Mouse (Mus musculus): Measurements from ENCODE around the gene Pacs1.
A peak's percentile ranks its signal among the peaks of the same experiment; 100 is the strongest.
"Not testable (repeated sequence)": the region's sequence is repeated elsewhere in the genome, so short reads cannot be mapped to it uniquely, and the experiment has no call there.

The Pacs1 gene

DNA sequence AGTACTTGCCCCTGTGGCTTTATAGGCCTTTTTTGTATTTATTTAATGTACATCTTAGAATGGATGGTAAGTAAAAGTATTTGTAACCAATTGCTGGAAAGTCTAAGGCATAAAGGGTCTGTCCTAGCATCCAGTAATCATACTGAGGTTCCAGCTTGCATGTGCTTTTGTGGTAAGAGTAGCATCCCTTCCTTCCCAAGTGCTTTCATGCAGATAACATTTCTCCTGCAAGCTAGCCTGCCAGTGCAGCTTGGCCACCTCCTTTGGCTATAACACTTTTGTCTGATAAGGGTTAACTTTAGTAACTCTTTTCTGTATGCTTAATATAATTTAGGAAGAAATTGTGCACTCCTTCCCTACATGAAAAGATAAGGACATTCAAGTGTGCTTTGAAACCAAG is 4.9 kb downstream of the Pacs1 start:
- DNase-seq (ENCODE audit: low spot score in 2 of 2): no peak

DNA sequence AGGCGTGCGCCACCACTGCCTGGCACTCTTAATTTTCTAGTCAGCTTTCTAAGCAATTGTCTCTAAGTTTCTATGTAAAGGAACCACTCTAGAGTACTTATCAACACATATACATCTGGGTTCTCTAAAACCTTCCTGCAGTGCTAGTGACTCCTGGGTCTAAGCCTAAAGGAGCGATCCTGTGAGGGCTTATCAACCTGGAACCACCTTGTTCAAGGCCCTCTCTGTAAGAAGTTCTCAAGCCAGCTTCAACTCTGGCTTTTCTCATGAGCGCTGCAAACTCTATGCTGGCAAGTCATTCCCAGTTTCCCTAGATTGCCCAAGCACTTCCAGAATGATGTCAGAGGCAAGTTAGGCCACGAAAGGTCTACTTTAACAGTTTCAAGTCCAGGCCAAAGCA is 5.9 kb downstream of the Pacs1 start:
- no peak for DNase-seq (ENCODE audit: low spot score in 2 of 2)

DNA sequence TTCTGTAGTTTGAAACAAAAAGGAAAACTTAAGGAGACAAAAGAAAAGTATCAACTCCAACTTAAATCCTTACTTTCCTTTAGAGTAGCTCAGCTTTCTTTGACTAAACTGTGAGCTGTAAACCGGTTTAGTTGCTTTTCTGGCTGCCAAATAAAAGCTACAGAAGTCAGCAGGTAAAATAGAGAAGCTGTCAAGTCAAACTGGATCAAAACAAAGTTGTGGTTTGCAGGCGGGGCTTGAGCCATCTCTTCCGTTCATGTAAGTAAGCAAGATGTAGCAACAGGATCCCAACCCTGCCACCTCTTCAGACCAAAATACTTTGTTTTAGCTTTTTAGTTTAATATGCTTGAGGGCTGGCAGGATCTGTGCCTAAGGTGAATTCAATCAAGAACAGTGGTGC is 15.8 kb downstream of the Pacs1 start:
- DNase-seq (ENCODE audit: low spot score in 2 of 2): peak in 1 of 2 experiments; percentile 42

DNA sequence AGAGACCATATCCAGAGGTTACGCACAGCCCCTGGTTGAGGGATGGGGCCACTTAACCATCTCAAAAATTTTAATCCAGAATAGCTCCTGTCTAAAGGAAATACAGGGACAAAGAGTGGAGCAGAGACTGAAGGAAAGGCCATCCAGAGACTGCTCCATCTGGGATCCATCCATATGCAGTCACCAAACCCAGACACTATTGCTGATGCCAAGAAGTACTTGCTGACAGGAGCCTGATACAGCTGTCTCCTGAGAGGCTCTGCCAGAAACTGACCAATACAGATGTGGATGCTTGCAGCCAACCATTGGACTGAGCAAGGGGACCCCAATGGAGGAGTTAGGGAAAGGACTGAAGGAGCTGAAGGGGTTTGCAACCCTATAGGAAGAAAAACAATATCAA is 35.9 kb downstream of the Pacs1 start:
- DNase-seq (ENCODE audit: low spot score in 2 of 2): not testable (repeated sequence)

DNA sequence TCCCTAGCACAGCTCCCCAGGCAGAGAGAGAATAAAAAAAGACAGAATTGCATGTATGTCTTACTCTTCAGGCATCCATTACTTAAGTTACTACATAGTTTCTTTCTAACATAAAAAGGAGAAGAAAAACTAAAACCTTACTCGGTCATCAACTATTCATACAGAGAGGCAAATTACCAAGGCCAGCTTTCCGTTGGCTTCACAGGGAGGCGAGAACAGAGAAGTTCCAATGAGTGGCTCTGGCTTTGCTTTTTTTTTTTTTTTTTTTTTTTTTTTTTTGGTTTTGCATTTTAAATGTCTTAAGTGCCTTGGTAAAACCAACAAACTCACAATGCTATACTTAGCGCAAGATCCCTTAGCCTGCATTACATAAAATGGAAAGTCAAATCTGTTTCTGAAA is 40.2 kb downstream of the Pacs1 start:
- no peak for DNase-seq (ENCODE audit: low spot score in 2 of 2)

DNA sequence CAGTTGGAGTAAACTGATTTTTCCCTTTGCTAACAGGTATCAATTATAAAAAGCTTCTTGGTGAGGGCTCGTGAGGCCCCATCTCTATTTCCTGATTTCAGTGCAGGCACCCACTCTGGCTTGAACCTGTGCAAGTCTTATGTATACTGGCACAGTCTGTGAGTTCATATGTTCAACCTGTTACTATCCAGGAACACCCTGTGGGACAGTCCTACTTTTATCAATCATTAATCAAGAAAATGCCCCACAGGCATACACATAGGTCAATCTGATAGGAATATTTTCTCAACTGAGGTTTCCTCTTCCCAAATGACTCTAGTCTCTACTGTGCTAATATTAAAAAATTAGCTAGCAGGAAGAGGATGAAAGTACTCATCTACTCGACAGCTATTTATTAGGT is 42.8 kb downstream of the Pacs1 start:
- DNase-seq (ENCODE audit: low spot score in 2 of 2): no peak

DNA sequence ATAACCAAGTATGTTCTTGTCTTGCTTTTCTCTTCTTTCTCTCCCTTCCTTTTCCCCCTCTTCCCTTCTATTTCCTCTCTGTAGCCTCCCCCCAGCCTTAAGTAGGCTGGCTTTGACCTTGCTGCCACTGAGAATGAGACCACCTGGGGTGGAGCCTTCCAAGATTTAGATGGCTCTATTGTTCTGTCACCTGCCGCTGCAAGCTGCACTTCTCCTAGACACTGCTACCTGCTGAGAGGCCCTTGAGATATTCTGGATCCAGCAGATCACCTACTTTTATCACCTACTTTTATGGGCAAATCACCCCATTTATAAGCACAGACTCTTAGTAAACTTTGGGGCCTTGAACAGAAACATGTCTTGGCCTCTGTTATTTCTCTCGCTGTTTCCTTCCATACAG is 48.3 kb downstream of the Pacs1 start:
- no peak for DNase-seq (ENCODE audit: low spot score in 2 of 2)

DNA sequence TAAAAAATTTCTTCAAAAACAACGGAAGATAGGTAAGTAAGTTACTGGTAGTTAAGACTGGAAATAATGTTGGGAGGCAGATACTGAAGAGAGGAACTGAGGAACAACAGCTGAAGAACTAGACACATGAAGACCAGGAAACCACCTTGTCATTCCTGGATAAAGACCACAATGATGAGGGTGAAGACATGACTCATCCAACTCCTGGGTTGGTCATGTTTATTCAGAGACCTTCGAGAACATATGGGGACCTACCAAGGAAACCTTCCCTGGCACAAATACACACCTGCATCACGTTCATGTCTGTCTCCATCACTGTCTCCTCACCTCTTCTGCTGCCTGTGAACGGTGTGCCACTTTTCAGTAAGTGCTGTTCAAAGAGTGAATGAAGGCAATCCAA is 48.8 kb downstream of the Pacs1 start:
- no peak for DNase-seq (ENCODE audit: low spot score in 2 of 2)

DNA sequence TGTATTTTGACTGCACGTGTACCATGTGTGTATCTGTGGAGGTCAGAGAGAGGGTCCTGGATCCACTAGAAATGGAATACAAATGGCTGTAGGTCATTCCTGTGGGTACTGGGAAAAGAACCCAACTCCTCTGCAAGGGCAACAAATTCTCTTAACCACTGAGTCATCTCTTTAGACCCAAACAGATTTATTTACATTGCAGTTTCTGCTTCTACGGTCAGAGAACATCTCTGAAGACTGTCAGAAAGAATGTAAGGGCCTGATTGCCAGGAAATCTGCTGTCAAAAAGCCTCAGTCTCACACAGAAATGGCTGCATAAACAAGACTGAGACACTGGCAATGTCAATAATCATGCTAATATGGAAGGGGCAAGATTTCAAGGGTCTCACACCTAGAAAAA is 51.0 kb downstream of the Pacs1 start:
- no peak for DNase-seq (ENCODE audit: low spot score in 2 of 2)

DNA sequence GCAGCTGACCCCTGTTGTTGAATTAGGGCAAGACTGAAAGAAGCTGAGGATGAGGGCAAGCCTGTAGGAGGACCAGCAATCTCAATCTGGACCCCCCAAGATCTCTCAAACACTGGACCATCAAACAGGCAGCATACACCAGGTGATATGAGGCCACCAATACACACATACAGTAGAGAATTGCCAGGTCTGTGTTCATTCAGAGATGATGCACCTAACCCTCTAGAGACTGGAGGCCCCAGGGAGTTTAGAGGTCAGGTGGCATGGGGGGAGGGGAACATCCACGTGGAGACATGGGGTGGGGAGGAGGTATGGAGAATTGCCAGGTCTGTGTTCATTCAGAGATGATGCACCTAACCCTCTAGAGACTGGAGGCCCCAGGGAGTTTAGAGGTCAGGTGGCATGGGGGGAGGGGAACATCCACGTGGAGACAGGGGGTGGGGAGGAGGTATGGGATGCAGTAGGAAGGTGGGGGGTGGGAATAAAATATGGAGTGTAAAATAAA is 51.6 kb downstream of the Pacs1 start:
- DNase-seq (ENCODE audit: low spot score in 2 of 2): not testable (repeated sequence)

DNA sequence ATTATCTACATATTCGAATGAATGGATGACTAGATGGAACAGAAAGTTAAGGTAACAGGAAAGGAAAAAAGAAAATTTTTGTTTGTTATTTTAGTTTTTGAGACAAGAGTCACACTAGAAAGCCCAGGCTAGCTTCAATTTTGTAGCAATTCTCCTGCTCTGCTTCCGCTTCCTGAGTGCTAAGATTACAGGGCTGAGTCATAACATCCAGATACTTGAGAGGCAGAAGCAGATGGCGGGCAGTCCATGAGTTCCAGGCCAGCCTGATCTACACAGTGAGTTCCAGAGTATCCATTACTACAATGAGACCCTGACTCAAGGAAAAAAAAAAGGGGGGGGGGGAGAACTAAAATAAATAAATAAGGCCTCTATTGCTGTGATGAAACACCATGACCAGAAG is 52.5 kb downstream of the Pacs1 start:
- DNase-seq (ENCODE audit: low spot score in 2 of 2): no peak

DNA sequence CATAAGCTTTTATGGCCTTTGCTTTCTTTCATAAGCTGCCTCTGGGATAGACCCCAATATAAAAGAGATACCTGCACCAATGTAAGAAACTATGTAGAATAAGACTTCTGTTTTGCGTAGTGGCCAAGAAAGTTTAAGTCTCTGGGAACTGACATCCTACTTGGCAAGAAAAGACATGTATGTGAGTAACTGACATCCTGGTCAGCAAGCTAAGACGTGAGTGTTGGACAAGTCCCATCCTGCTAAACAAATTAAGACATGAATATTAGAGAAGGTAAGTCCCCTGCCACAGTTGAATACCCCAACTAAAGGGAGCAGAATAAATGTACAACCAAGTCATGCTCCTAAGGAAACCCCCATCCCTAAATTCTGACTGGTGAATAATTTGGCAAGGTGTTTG is 71.2 kb downstream of the Pacs1 start:
- no peak for DNase-seq (ENCODE audit: low spot score in 2 of 2)

DNA sequence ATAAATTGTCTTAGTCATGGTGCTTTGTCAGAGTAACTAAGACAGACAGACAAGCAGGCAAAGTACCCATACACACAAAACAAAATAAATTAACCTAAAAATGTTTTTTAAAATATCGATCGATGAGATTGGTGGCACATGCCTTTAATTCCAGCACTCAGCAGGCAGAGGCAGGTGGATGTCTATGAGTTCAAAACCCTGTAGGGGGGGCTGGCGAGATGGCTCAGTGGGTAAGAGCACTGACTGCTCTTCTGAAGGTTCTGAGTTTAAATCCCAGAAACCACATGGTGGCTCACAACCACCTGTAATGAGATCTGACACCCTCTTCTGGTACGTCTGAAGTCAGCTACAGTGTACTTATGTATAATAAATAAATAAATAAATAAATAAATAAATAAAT is 72.3 kb downstream of the Pacs1 start:
- DNase-seq (ENCODE audit: low spot score in 2 of 2): peak in 1 of 2 experiments; percentile 18

DNA sequence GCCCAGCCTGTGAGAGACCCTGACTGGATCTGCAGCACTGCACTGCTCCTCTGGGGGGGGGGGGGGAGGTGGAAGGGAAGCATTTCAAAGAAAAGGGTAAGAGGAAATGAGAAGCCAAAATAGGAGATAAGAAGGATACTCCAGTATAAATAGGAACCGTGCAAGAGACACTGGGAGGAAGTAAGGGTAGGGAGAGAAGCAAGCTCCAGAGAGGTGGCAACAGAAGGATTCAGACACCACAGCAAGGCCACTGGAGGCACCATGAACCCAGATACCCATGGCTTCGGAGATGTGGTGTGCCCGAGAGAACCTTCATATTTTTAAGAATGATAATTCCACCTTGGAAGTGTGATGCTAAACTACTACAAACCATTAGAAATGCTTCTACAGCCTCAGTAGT is 74.4 kb downstream of the Pacs1 start:
- no peak for DNase-seq (ENCODE audit: low spot score in 2 of 2)

DNA sequence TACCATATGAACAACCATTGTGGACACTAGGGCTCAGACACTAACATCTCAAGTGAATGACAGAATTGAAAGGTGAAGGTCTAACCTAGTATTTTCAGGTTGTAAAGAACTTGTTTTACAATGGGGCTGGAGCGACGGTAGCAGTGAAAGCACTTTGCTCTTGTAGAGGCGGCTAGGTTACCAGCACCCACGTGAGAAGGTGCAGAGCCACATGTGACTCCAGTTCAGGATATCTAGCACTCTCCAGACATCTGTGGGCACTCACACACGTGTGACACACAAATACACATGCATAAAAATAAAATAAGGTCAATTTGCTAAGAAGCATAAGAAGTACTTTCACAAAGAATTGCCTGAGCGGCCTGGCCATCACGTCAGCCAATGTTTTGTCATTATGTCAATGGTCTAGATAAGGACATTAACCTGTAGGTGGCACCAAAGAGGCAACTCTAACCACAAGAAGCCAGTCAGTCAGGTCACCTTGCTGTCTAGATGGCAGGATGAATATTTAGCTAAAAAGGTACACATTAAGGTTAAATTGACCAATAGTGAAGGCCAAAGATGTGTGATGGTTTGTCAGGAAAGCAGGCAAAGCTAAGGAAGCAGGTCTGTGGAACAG is 77.4 kb downstream of the Pacs1 start:
- peak; percentile 44 to 65 for DNase-seq (ENCODE audit: low spot score in 2 of 2)

DNA sequence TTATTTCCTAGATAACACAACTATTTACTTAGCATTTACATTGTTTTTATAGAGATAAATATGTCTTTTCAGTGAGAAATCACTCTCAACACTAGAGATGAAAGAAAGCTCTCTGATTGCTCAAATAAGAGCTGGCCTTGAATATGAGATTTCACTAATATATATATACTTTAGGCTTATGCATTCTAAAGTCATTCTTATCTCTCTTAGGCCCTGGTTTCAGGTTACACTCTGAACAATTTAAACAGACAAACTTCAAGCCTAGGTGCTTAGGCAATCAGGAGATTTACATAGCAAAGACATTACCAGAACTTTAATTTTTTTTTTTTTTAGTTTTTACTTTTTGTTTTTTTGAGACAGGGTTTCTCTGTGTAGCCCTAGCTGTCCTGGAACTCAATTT is 80.5 kb downstream of the Pacs1 start:
- DNase-seq (ENCODE audit: low spot score in 2 of 2): no peak

DNA sequence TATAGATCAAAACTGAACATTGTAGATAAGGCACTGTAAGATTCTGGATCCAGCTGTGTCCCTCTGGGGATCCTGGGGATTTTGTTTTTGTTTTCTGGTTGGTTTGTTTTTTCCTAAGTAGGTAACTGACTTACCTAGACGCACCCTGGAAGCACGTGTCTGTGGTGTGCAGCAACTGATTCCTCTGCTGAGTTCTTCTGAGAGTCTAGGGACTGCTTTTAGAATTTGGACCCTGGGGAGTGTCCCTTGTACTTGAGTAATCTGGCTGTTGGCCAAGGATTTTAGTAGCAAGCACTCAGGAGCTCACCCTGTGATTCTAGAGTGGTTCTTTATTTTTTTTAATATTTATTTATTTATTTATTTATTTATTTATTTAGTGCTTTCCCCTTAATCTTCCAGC is 85.5 kb downstream of the Pacs1 start:
- no peak for DNase-seq (ENCODE audit: low spot score in 2 of 2)

DNA sequence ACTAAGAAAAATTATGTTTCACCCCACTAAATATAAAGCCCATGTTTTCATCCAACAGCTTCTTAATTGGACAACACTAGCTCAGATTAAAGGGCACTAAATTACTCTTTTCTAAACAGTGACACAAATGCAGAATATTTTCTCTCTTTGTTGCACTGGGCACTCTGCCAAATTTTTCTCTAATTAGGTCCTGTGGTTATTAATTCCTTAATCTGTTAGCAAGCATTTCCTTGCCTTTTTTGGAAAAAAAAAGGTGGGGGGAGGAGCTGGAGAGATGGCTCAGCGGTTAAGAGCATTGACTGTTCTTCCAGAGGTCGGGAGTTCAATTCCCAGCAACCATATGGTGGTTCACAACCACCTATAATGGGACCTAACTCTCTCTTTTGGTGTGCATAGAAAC is 91.0 kb downstream of the Pacs1 start:
- DNase-seq (ENCODE audit: low spot score in 2 of 2): no peak

DNA sequence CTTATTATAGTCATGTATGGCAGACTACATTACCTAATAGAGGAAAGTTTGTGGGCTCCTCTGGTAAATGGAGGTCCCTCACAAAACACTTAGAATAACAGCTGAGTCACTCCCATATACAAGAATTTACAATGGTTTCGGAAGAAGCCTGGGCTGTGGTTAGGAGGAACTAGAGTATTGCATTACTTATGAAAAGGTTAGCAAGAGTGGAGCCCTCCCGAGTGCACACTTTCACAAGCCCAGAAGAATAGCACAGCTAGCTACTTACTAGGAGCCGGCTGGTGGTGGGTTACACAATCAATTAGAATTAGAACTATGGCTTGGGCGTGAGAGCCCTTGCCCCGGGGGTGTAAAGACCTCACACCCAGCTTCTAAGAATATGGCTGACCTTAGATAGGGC is 94.3 kb downstream of the Pacs1 start:
- no peak for DNase-seq (ENCODE audit: low spot score in 2 of 2)

DNA sequence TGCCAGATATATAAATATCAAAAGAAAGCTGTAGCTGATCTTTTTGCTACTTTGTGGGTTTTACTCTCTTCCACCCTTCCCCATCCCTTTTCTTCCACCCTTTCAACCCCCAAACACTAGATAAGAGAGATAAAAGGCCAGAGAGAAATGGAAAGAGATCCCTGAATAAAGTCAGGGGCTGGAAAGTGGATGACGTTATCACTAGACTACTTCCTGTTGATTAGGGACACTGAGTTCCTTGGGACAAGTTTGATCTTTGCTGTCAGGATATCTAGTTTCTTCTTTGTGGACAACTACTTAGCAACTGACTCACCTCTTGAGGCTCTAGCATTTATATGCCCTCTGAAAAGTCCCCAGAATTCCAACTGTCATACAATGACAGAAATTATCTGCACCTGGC is 102.5 kb downstream of the Pacs1 start:
- no peak for DNase-seq (ENCODE audit: low spot score in 2 of 2)

DNA sequence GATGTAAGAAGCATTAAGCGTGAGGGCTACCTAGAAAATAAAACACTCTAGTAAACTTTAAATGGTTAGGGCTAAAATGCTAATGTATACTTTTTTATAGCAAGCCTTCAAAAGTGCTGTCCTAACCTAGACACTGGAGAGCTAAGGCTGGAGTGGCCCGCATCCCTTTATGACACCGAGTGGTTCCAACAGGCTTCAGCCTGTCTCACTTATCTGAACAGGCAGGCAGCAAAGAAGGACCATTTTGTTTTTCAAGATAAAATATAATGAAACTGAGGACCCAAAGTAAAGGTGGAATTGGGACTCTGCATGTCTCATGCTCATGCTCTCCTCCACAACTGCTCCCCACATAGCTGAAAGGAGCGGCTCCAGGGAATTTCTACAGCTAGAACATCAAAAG is 105.4 kb downstream of the Pacs1 start:
- DNase-seq (ENCODE audit: low spot score in 2 of 2): no peak

DNA sequence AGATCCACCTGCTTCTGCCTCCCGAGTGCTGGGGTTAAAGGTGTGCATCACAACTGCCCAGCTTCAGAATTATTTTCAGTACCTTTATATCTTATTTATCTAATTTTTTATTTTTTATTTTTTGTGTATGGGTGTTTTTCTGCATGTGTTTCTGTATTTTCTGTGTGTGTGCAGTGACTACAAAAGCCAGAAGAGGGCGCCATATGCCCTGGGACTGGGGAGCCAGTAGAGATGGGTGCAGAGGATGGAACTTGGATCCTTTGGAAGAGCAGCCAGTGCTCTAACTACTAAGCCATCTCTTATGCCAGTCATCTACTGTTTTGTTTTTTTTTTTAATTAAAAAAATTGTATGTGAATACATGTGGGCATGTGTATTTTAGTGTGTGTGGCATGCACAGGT is 108.5 kb downstream of the Pacs1 start:
- DNase-seq (ENCODE audit: low spot score in 2 of 2): peak; percentile 48 to 78

DNA sequence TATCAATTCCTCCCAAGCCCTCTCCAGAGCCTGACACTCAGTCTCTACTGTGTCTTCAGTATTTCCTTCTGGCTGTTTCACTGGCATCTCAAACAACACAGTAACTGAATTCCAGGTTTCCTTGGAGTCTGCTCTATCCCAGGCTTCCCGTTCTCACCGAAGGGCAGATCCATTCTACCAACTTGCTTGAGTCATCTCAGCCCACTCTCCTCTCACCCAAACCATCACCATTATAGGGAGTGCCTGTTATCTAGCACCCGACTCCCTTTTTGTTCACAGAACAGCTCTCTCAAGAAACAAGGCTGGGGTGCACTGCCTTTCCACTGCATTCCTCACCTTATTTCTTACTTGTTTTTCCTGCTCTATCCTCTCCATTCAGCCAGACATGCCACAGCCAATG is 111.0 kb downstream of the Pacs1 start:
- DNase-seq (ENCODE audit: low spot score in 2 of 2): no peak

DNA sequence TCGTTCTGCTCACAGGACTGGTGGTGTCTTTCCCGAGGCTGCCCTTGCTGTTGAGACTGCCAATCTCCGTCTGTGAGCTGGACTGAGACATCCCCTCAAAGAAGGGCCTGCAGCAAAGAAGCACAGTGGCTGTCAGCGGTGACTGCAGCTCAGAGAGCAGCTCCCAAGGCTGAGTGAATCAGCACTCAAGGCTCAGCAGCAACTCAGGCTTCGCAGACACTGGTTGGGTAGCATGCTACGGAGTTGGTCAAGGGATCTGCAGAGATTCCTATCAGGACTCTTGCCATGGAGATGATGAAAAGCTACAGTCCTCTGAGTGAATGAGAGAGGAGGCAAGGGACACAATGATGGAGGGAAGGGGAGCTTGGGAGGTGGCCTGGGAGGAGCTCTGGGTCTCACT is 120.7 kb downstream of the Pacs1 start:
- no peak for DNase-seq (ENCODE audit: low spot score in 2 of 2)
